Mouse (Mus musculus): ENCODE measurements at regions not wholly inside any gene's neighbourhood (a gene's known extent, or its start where the extent isn't known, plus 50 kb on each side); places are given as distances from the start of the nearest gene placed in this dataset.

GRCm38 (mm10) chr2:166400304-166400703 lies 244.8 kb upstream of the Sulf2 start:
- H3K27me3 ChIP-seq (ENCODE audit: control insufficient read depth, insufficient read depth, insufficient read length), result no peaks in the 10 kb centered on the region
- no peak overlapping the region for H3ac ChIP-seq (ENCODE audit: control insufficient read depth, insufficient read length)

GRCm38 (mm10) chr2:166399140-166399830 lies 243.8 kb upstream of the Sulf2 start:
- H3K36me3 ChIP-seq (ENCODE audit: control insufficient read depth, insufficient read depth), result no peaks in the 10 kb centered on the region
- no peak overlapping the region for H3ac ChIP-seq (ENCODE audit: control insufficient read depth, insufficient read length)
- H3K79me2 ChIP-seq (ENCODE audit: control insufficient read depth, insufficient read depth), result no peaks in the 10 kb centered on the region
- no peak for TF ChIP-seq CEBPB (IDR thresholded peaks at IDR 0.05; ENCODE audit: insufficient read depth, poor library complexity, severe bottlenecking)
- TF ChIP-seq E2F4 (IDR thresholded peaks at IDR 0.05; ENCODE audit: insufficient read depth), result no peak
- TF ChIP-seq MAX (IDR thresholded peaks at IDR 0.05; ENCODE audit: low read depth), result no peak
- no peak for TF ChIP-seq TCF3 (IDR thresholded peaks at IDR 0.05; ENCODE audit: insufficient read length, low read depth)
- H3K4me3 ChIP-seq, result no peak overlapping the region
- H3K27me3 ChIP-seq (ENCODE audit: control insufficient read depth, insufficient read depth, insufficient read length), result no peaks in the 10 kb centered on the region
- peak overlapping the region; percentile 28 for H3K4me2 ChIP-seq (ENCODE audit: low read depth)

More at GRCm38 (mm10) chr2:166400304-166400703, 244.8 kb upstream of the Sulf2 start:
- TF ChIP-seq E2F4 (IDR thresholded peaks at IDR 0.05; ENCODE audit: insufficient read depth) (no peak), TCF12 (IDR thresholded peaks at IDR 0.05; ENCODE audit: insufficient read depth, poor library complexity, severe bottlenecking) (no peak), MYOG (IDR thresholded peaks at IDR 0.05; ENCODE audit: control insufficient read depth in 1 of 3, insufficient read depth in 1 of 3, insufficient read length in 2 of 3, low read depth in 2 of 3) (no peak), MAX (IDR thresholded peaks at IDR 0.05; ENCODE audit: low read depth) (no peak), REST (IDR thresholded peaks at IDR 0.05; ENCODE audit: insufficient read depth, insufficient read length) (no peak), USF1 (IDR thresholded peaks at IDR 0.05; ENCODE audit: low read depth) (no peak), SRF (IDR thresholded peaks at IDR 0.05; ENCODE audit: control insufficient read depth, insufficient read length, low read depth) (no peak), POLR2A (IDR thresholded peaks at IDR 0.05; ENCODE audit: insufficient read length, low read depth) (no peak), POLR2AphosphoS2 (IDR thresholded peaks at IDR 0.05; ENCODE audit: insufficient read length, low read depth) (no peak), MYOD1 (IDR thresholded peaks at IDR 0.05; ENCODE audit: control insufficient read depth in 1 of 3, insufficient read length in 2 of 3, low read depth in 2 of 3) (no peak), CEBPB (IDR thresholded peaks at IDR 0.05; ENCODE audit: insufficient read depth, poor library complexity, severe bottlenecking) (no peak), TCF3 (IDR thresholded peaks at IDR 0.05; ENCODE audit: insufficient read length, low read depth) (no peak)
- Histone ChIP-seq H3K4me2 (ENCODE audit: low read depth) (no peak overlapping the region), H3K4me3 (no peak overlapping the region), H3K79me2 (ENCODE audit: control insufficient read depth, insufficient read depth) (no peaks in the 10 kb centered on the region), H3K36me3 (ENCODE audit: control insufficient read depth, insufficient read depth) (no peaks in the 10 kb centered on the region)

GRCm38 (mm10) chr2:166398774-166399139 lies 243.3 kb upstream of the Sulf2 start:
- Histone ChIP-seq H3K36me3 (ENCODE audit: control insufficient read depth, insufficient read depth) (no peaks in the 10 kb centered on the region), H3K79me2 (ENCODE audit: control insufficient read depth, insufficient read depth) (no peaks in the 10 kb centered on the region), H3K4me2 (ENCODE audit: low read depth) (peak overlapping the region; percentile 28), H3ac (ENCODE audit: control insufficient read depth, insufficient read length) (no peak overlapping the region), H3K27me3 (ENCODE audit: control insufficient read depth, insufficient read depth, insufficient read length) (no peaks in the 10 kb centered on the region), H3K4me3 (no peak overlapping the region)
- TF ChIP-seq MYOG (IDR thresholded peaks at IDR 0.05; ENCODE audit: control insufficient read depth in 1 of 3, insufficient read depth in 1 of 3, insufficient read length in 2 of 3, low read depth in 2 of 3) (no peak), REST (IDR thresholded peaks at IDR 0.05; ENCODE audit: insufficient read depth, insufficient read length) (no peak), MYOD1 (IDR thresholded peaks at IDR 0.05; ENCODE audit: control insufficient read depth in 1 of 3, insufficient read length in 2 of 3, low read depth in 2 of 3) (no peak), MAX (IDR thresholded peaks at IDR 0.05; ENCODE audit: low read depth) (no peak), SRF (IDR thresholded peaks at IDR 0.05; ENCODE audit: control insufficient read depth, insufficient read length, low read depth) (no peak), USF1 (IDR thresholded peaks at IDR 0.05; ENCODE audit: low read depth) (no peak), POLR2AphosphoS2 (IDR thresholded peaks at IDR 0.05; ENCODE audit: insufficient read length, low read depth) (no peak), POLR2A (IDR thresholded peaks at IDR 0.05; ENCODE audit: insufficient read length, low read depth) (no peak), TCF12 (IDR thresholded peaks at IDR 0.05; ENCODE audit: insufficient read depth, poor library complexity, severe bottlenecking) (no peak), E2F4 (IDR thresholded peaks at IDR 0.05; ENCODE audit: insufficient read depth) (no peak), TCF3 (IDR thresholded peaks at IDR 0.05; ENCODE audit: insufficient read length, low read depth) (no peak), CEBPB (IDR thresholded peaks at IDR 0.05; ENCODE audit: insufficient read depth, poor library complexity, severe bottlenecking) (no peak)

- no peaks in the 10 kb centered on the region for H3K27me3 ChIP-seq (ENCODE audit: control insufficient read depth, insufficient read depth, insufficient read length)
- H3ac ChIP-seq (ENCODE audit: control insufficient read depth, insufficient read length), result no peak overlapping the region
- no peaks in the 10 kb centered on the region for H3K36me3 ChIP-seq (ENCODE audit: control insufficient read depth, insufficient read depth)
- no peak overlapping the region for H3K4me2 ChIP-seq (ENCODE audit: low read depth)
- H3K4me3 ChIP-seq, result no peak overlapping the region
- no peaks in the 10 kb centered on the region for H3K79me2 ChIP-seq (ENCODE audit: control insufficient read depth, insufficient read depth)
- no peak for TF ChIP-seq MAX (IDR thresholded peaks at IDR 0.05; ENCODE audit: low read depth)
Observed at GRCm38 (mm10) chr2:166398156-166398555, 242.7 kb upstream of the Sulf2 start.

- no peaks in the 10 kb centered on the region for H3K79me2 ChIP-seq (ENCODE audit: control insufficient read depth, insufficient read depth)
- H3K36me3 ChIP-seq (ENCODE audit: control insufficient read depth, insufficient read depth), result no peaks in the 10 kb centered on the region
- H3K4me2 ChIP-seq (ENCODE audit: low read depth), result no peak overlapping the region
- H3K4me3 ChIP-seq, result no peak overlapping the region
- no peak for TF ChIP-seq CEBPB (IDR thresholded peaks at IDR 0.05; ENCODE audit: insufficient read depth, poor library complexity, severe bottlenecking)
- TF ChIP-seq MAX (IDR thresholded peaks at IDR 0.05; ENCODE audit: low read depth), result no peak
- no peak for TF ChIP-seq TCF3 (IDR thresholded peaks at IDR 0.05; ENCODE audit: insufficient read length, low read depth)
- no peak for TF ChIP-seq USF1 (IDR thresholded peaks at IDR 0.05; ENCODE audit: low read depth)
- no peak for TF ChIP-seq TCF12 (IDR thresholded peaks at IDR 0.05; ENCODE audit: insufficient read depth, poor library complexity, severe bottlenecking)
- no peak for TF ChIP-seq E2F4 (IDR thresholded peaks at IDR 0.05; ENCODE audit: insufficient read depth)
- TF ChIP-seq MYOG (IDR thresholded peaks at IDR 0.05; ENCODE audit: control insufficient read depth in 1 of 3, insufficient read depth in 1 of 3, insufficient read length in 2 of 3, low read depth in 2 of 3), result no peak
- no peak for TF ChIP-seq POLR2AphosphoS2 (IDR thresholded peaks at IDR 0.05; ENCODE audit: insufficient read length, low read depth)
- no peak for TF ChIP-seq MYOD1 (IDR thresholded peaks at IDR 0.05; ENCODE audit: control insufficient read depth in 1 of 3, insufficient read length in 2 of 3, low read depth in 2 of 3)
- TF ChIP-seq POLR2A (IDR thresholded peaks at IDR 0.05; ENCODE audit: insufficient read length, low read depth), result no peak
- TF ChIP-seq REST (IDR thresholded peaks at IDR 0.05; ENCODE audit: insufficient read depth, insufficient read length), result no peak
- no peak for TF ChIP-seq SRF (IDR thresholded peaks at IDR 0.05; ENCODE audit: control insufficient read depth, insufficient read length, low read depth)
- H3K27me3 ChIP-seq (ENCODE audit: control insufficient read depth, insufficient read depth, insufficient read length), result no peaks in the 10 kb centered on the region
- H3ac ChIP-seq (ENCODE audit: control insufficient read depth, insufficient read length), result no peak overlapping the region
Observed at GRCm38 (mm10) chr2:166394666-166395065, 239.2 kb upstream of the Sulf2 start.
